Mouse (Mus musculus): Measurements from ENCODE around the gene Icam1.

DNA sequence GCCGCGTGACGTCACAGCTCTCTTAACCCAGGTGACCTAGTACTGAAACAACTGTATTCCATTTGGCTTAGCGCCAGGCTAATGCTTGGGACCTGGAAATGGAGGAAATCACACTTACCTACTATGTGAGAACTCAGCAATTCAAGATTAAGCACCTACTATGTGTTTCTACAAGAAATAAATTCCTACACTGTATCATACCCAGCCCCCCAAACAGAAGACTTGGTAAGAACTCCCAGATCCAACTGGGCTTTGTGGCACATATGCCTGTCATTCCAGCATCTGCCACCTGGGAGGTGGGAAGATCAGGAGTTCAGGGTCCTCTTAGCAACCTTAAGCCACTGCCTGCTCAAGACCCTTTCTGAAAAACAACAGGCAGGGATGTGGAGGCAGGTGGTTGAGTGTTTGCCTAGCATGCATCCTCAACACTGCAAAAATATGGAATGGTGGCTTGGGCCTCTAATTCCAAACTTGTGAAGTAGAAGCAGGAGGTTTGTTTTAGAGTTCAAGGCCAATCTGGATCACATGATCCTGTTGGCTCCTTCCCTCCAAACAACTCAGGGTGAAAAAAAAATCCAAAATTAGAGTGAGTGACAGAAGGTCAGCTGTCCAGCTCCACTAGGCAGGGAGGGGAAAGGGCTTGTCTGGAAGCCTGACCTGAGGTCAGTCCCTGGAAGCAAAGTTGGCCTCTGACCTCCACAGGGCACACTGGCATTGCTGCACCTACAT lies 38.7 kb upstream of the Icam1 start:
- TF ChIP-seq POLR2A (IDR thresholded peaks at IDR 0.05; ENCODE audit: low read depth, low read length) (no peak), ZNF384 (IDR thresholded peaks at IDR 0.05; ENCODE audit: low read depth, low read length) (no peak), NRF1 (IDR thresholded peaks at IDR 0.05; ENCODE audit: low read depth, low read length) (0 out of 2 replicates have a peak, but pooled peaks have one; percentile 22), E2F4 (IDR thresholded peaks at IDR 0.05; ENCODE audit: insufficient replicate concordance, low read depth, low read length) (no peak), CTCF (conservative IDR thresholded peaks at IDR 0.05 in 1 of 2, IDR thresholded peaks at IDR 0.05 in 1 of 2; ENCODE audit: low read depth in 2 of 2, low read length in 2 of 2) (no peak), KAT2A (IDR thresholded peaks at IDR 0.05; ENCODE audit: insufficient replicate concordance, low read length) (no peak), ELF1 (IDR thresholded peaks at IDR 0.05; ENCODE audit: low read depth, low read length) (no peak)

Measured in CH12.LX (cell line).